Mouse (Mus musculus) midbrain, embryonic 15.5 days (tissue): Measurements from ENCODE around the gene Platr17. TPM values are rescaled to one million over a fixed set of nuclear protein-coding genes. Genes with fewer than 3 reads are reported as not detected.
"Not testable (repeated sequence)": the region's sequence is repeated elsewhere in the genome, so short reads cannot be mapped to it uniquely, and the experiment has no call there.

Source experiments
- ATAC-seq: fragments of 200-750 bp; cut with Nextera tagmentation; replicated peaks from 2 replicates; pipeline ENCODE4 v1.8.0; 2017; ENCODE audit warnings: moderate TSS enrichment
- H3K27ac ChIP-seq: fragments of 300-500 bp; sonication (generic); 2 replicates; pipeline ENCODE4 v1.5.1; 2015; ENCODE audit warnings: mild to moderate bottlenecking, inconsistent platforms
- H3K27me3 ChIP-seq: fragments of 300-500 bp; sonication (generic); replicated peaks from 2 replicates; pipeline ENCODE4 v1.6.1; 2015; ENCODE audit warnings: inconsistent platforms
- H3K36me3 ChIP-seq: fragments of 300-500 bp; sonication (generic); replicated peaks from 2 replicates; pipeline ENCODE4 v1.6.1; 2015; ENCODE audit warnings: inconsistent platforms
- H3K4me1 ChIP-seq: fragments of 300-500 bp; sonication (generic); 2 replicates; pipeline ENCODE4 v1.6.1; 2015; ENCODE audit warnings: inconsistent platforms
- H3K4me2 ChIP-seq: fragments of 300-500 bp; sonication (generic); 2 replicates; pipeline ENCODE4 v1.6.1; 2015; ENCODE audit warnings: inconsistent platforms, mild to moderate bottlenecking, moderate library complexity
- H3K4me3 ChIP-seq: fragments of 300-500 bp; sonication (generic); 2 replicates; pipeline ENCODE4 v1.5.1; 2015; ENCODE audit warnings: mild to moderate bottlenecking, inconsistent platforms
- H3K9ac ChIP-seq: fragments of 300-500 bp; sonication (generic); 2 replicates; pipeline ENCODE4 v1.6.1; 2015; ENCODE audit warnings: mild to moderate bottlenecking, inconsistent platforms
- H3K9me3 ChIP-seq: fragments of 300-500 bp; sonication (generic); 2 replicates; pipeline ENCODE4 v1.6.1; 2016; ENCODE audit warnings: inconsistent platforms
- WGBS: fragments of 180-500 bp; shearing (Covaris S2); methylation state at CpG from one replicate; pipeline ENCODE4 v1.1.7; 2015; ENCODE audit warnings: mixed read lengths; 5-methylcytosine and 5-hydroxymethylcytosine counted together
- polyA plus RNA-seq: library from polyadenylated mRNA; unstranded; fragments of >200 nt; fragmentation: Nextera tagmentation; extraction: Ambion mirVana; gene quantifications from 2 replicates; pipeline ENCODE4 v1.2.1, GENCODE M21; 2015

The Platr17 gene
- polyA plus RNA-seq, 1 experiment from 2014 or later: 0.50 TPM

- WGBS: 14% methylated on average over 7 of the region's 7 CpGs
- ATAC-seq: no peak
- H3K27me3 ChIP-seq: no peaks in the 10 kb centered on the region
- H3K9me3 ChIP-seq: no peaks in the 10 kb centered on the region
- no peak overlapping the region for H3K4me3 ChIP-seq
- no peak overlapping the region for H3K27ac ChIP-seq
- no peaks in the 10 kb centered on the region for H3K36me3 ChIP-seq
- H3K9ac ChIP-seq: no peak overlapping the region
- peaks cover 7% of the 10 kb centered on the region for H3K4me1 ChIP-seq
- no peak overlapping the region for H3K4me2 ChIP-seq
These were observed 12.5 kb upstream of the Platr17 start for GRCm38 (mm10) chr17:33892429-33892828.

GRCm38 (mm10) chr17:33893011-33893410 is 11.9 kb upstream of the Platr17 start:
- H3K27me3 ChIP-seq, H3K9ac ChIP-seq, H3K36me3 ChIP-seq, ATAC-seq, H3K4me1 ChIP-seq, H3K4me3 ChIP-seq, H3K9me3 ChIP-seq, H3K4me2 ChIP-seq, H3K27ac ChIP-seq: not testable (repeated sequence)
- WGBS: 75% methylated on average over 4 of the region's 4 CpGs

- Histone ChIP-seq H3K4me2 (no peak overlapping the region), H3K9ac (no peak overlapping the region), H3K4me3 (no peak overlapping the region), H3K4me1 (no peaks in the 10 kb centered on the region), H3K27ac (no peak overlapping the region), H3K27me3 (no peaks in the 10 kb centered on the region), H3K36me3 (no peaks in the 10 kb centered on the region), H3K9me3 (no peaks in the 10 kb centered on the region)
- 46% methylated on average over 6 of the region's 6 CpGs for WGBS
- ATAC-seq: no peak
These were observed 7.7 kb upstream of the Platr17 start for GRCm38 (mm10) chr17:33897114-33897794.

GRCm38 (mm10) chr17:33898193-33898592 is 6.7 kb upstream of the Platr17 start:
- 91% methylated on average over 4 of the region's 4 CpGs for WGBS
- not testable (repeated sequence) for H3K27ac ChIP-seq, H3K4me3 ChIP-seq, H3K4me2 ChIP-seq, ATAC-seq, H3K4me1 ChIP-seq, H3K9me3 ChIP-seq, H3K36me3 ChIP-seq, H3K27me3 ChIP-seq, H3K9ac ChIP-seq

- no peaks in the 10 kb centered on the region for H3K9me3 ChIP-seq
- no peak overlapping the region for H3K9ac ChIP-seq
- H3K4me2 ChIP-seq: no peak overlapping the region
- no peak overlapping the region for H3K27ac ChIP-seq
- WGBS: 83% methylated on average over 4 of the region's 4 CpGs
- ATAC-seq: no peak
- H3K27me3 ChIP-seq: no peaks in the 10 kb centered on the region
- no peaks in the 10 kb centered on the region for H3K36me3 ChIP-seq
- no peak overlapping the region for H3K4me3 ChIP-seq
- H3K4me1 ChIP-seq: no peaks in the 10 kb centered on the region
These were observed 5.3 kb upstream of the Platr17 start for GRCm38 (mm10) chr17:33899642-33900041.

- ATAC-seq: no peak
- WGBS: 75% methylated on average over 7 of the region's 7 CpGs
These were observed 4.5 kb upstream of the Platr17 start for GRCm38 (mm10) chr17:33900281-33900988.

GRCm38 (mm10) chr17:33900989-33901314 is 4.0 kb upstream of the Platr17 start:
- WGBS: 82% methylated on average over 4 of the region's 4 CpGs

More at GRCm38 (mm10) chr17:33900281-33900988, 4.5 kb upstream of the Platr17 start:
- H3K4me3 ChIP-seq: no peak overlapping the region
- H3K27ac ChIP-seq: no peak overlapping the region
- no peaks in the 10 kb centered on the region for H3K27me3 ChIP-seq
- H3K9ac ChIP-seq: no peak overlapping the region
- no peaks in the 10 kb centered on the region for H3K4me1 ChIP-seq
- H3K4me2 ChIP-seq: no peak overlapping the region
- no peaks in the 10 kb centered on the region for H3K36me3 ChIP-seq
- H3K9me3 ChIP-seq: no peaks in the 10 kb centered on the region

GRCm38 (mm10) chr17:33901653-33902052 is 3.3 kb upstream of the Platr17 start:
- 74% methylated on average over 4 of the region's 4 CpGs for WGBS

More at GRCm38 (mm10) chr17:33900989-33901314, 4.0 kb upstream of the Platr17 start:
- no peak overlapping the region for H3K4me3 ChIP-seq
- H3K9ac ChIP-seq: no peak overlapping the region
- no peaks in the 10 kb centered on the region for H3K36me3 ChIP-seq
- no peak overlapping the region for H3K4me2 ChIP-seq
- H3K4me1 ChIP-seq: no peaks in the 10 kb centered on the region
- H3K27ac ChIP-seq: no peak overlapping the region
- no peaks in the 10 kb centered on the region for H3K27me3 ChIP-seq
- ATAC-seq: no peak
- no peaks in the 10 kb centered on the region for H3K9me3 ChIP-seq

GRCm38 (mm10) chr17:33902079-33902478 is 2.9 kb upstream of the Platr17 start:
- H3K36me3 ChIP-seq: no peaks in the 10 kb centered on the region
- H3K4me3 ChIP-seq: no peak overlapping the region
- H3K9me3 ChIP-seq: no peaks in the 10 kb centered on the region
- no peaks in the 10 kb centered on the region for H3K27me3 ChIP-seq
- 75% methylated on average over 4 of the region's 4 CpGs for WGBS
- H3K9ac ChIP-seq: no peak overlapping the region
- no peak overlapping the region for H3K27ac ChIP-seq
- no peak overlapping the region for H3K4me2 ChIP-seq
- no peak for ATAC-seq
- H3K4me1 ChIP-seq: no peaks in the 10 kb centered on the region

More at GRCm38 (mm10) chr17:33901653-33902052, 3.3 kb upstream of the Platr17 start:
- H3K4me3 ChIP-seq: no peak overlapping the region
- H3K27me3 ChIP-seq: no peaks in the 10 kb centered on the region
- no peak overlapping the region for H3K9ac ChIP-seq
- no peak overlapping the region for H3K27ac ChIP-seq
- no peaks in the 10 kb centered on the region for H3K9me3 ChIP-seq
- ATAC-seq: no peak
- H3K4me2 ChIP-seq: no peak overlapping the region
- H3K4me1 ChIP-seq: no peaks in the 10 kb centered on the region
- H3K36me3 ChIP-seq: no peaks in the 10 kb centered on the region

GRCm38 (mm10) chr17:33902491-33902890 is 2.4 kb upstream of the Platr17 start:
- Histone ChIP-seq H3K27me3 (no peaks in the 10 kb centered on the region), H3K4me3 (no peak overlapping the region), H3K9me3 (no peaks in the 10 kb centered on the region), H3K27ac (no peak overlapping the region), H3K9ac (no peak overlapping the region), H3K4me1 (no peaks in the 10 kb centered on the region; the same call in 1 of the 2 replicates), H3K4me2 (no peak overlapping the region), H3K36me3 (no peaks in the 10 kb centered on the region)
- WGBS: 84% methylated on average over 7 of the region's 7 CpGs
- no peak for ATAC-seq

- H3K27me3 ChIP-seq, H3K4me3 ChIP-seq, H3K9ac ChIP-seq, ATAC-seq, H3K4me1 ChIP-seq, H3K36me3 ChIP-seq, H3K9me3 ChIP-seq, H3K4me2 ChIP-seq, H3K27ac ChIP-seq: not testable (repeated sequence)
- 74% methylated on average over 6 of the region's 6 CpGs for WGBS
These were observed 854 bp upstream of the Platr17 start for GRCm38 (mm10) chr17:33903911-33904651.

GRCm38 (mm10) chr17:33908331-33909076 is 3.6 kb downstream of the Platr17 start:
- ATAC-seq: peak; percentile 16
- Histone ChIP-seq H3K36me3 (peaks cover 8% of the 10 kb centered on the region), H3K9ac (peak overlapping the region; percentile 82), H3K27me3 (no peaks in the 10 kb centered on the region), H3K9me3 (no peaks in the 10 kb centered on the region), H3K4me1 (peaks cover 24% of the 10 kb centered on the region), H3K27ac (peak overlapping the region; percentile 86), H3K4me2 (peak overlapping the region; percentile 93), H3K4me3 (peak overlapping the region; percentile 70)
- under 1% methylated on average over 42 of the region's 44 CpGs for WGBS
